Mouse (Mus musculus): Measurements from ENCODE around the gene Gtf2h5.

DNA sequence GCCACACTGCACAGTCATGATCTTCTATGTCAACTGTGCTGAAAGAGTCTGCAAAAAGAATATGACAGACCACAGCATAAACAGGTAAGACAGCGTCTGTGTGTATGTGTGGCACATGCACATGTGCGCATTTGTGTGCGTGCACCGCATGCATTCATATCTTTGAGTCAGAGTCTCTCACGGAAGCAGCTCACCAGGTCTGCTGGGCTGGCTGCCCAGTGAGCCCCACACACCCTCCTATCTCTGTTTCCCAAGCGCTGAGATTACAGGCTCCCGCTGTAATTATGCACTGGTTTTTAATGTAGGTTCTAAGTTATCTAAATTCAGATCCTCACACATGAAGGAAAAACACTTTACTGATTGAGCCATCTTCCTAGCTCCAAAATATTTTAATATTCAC lies 12.0 kb upstream of the Gtf2h5 start:
- TF ChIP-seq POLR2A (IDR thresholded peaks at IDR 0.05; ENCODE audit: borderline replicate concordance, low read depth, low read length): no peak
- TF ChIP-seq CTCF (IDR thresholded peaks at IDR 0.05; ENCODE audit: low read depth, low read length): no peak
